Mouse (Mus musculus): ENCODE measurements around the gene Rab15.

DNA sequence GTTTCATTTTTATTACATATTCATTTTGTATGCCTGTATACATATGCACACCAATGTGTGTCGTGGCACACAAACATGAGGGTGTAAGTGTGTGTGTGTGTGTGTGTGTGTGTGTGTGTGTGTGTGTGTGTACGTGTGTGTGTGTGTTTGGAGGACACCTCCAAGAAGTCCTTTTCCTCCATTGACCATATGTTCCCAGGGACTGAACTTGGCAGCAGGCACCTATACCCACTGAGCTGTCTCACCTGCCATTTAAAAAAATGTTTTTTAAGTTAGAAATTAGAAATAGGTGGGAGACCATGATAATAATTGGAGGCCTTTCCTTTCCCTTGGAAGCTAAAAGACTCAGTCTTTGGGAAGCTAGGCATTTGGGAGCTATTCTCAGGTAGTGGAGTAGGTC lies 8.6 kb downstream of the Rab15 start:
- no peak for TF ChIP-seq CTCF (IDR thresholded peaks at IDR 0.05 in 2 of 3, conservative IDR thresholded peaks at IDR 0.05 in 1 of 3; ENCODE audit: control insufficient read depth in 1 of 3, insufficient read depth in 1 of 3, low read depth in 2 of 3, low read length in 3 of 3, poor library complexity in 1 of 3, severe bottlenecking in 1 of 3)
- TF ChIP-seq TCF12 (IDR thresholded peaks at IDR 0.05; ENCODE audit: low read depth, low read length): no peak
- TF ChIP-seq EP300 (IDR thresholded peaks at IDR 0.05; ENCODE audit: low read depth in 1 of 2, low read length in 2 of 2): no peak
- TF ChIP-seq POLR2A (IDR thresholded peaks at IDR 0.05; ENCODE audit: control insufficient read depth in 1 of 2, insufficient read depth in 1 of 2, low read depth in 1 of 2, low read length in 2 of 2, poor library complexity in 1 of 2): no peak
- no peak for TF ChIP-seq MYC (IDR thresholded peaks at IDR 0.05; ENCODE audit: low read depth, low read length)
- no peak for TF ChIP-seq MAZ (IDR thresholded peaks at IDR 0.05; ENCODE audit: low read depth, low read length)
- no peak for TF ChIP-seq ZNF384 (IDR thresholded peaks at IDR 0.05; ENCODE audit: low read depth, low read length)
- TF ChIP-seq POLR2AphosphoS5 (IDR thresholded peaks at IDR 0.05; ENCODE audit: borderline replicate concordance, low read depth, low read length): no peak
- TF ChIP-seq NELFE (IDR thresholded peaks at IDR 0.05; ENCODE audit: low read depth, low read length): no peak
- TF ChIP-seq HCFC1 (IDR thresholded peaks at IDR 0.05; ENCODE audit: low read depth, low read length): no peak
- no peak for TF ChIP-seq USF2 (IDR thresholded peaks at IDR 0.05; ENCODE audit: borderline replicate concordance in 1 of 2, insufficient read depth in 1 of 2, low read depth in 1 of 2, low read length in 2 of 2)
- no peak for TF ChIP-seq TBP (IDR thresholded peaks at IDR 0.05; ENCODE audit: low read depth, low read length)
- TF ChIP-seq USF1 (IDR thresholded peaks at IDR 0.05; ENCODE audit: low read depth, low read length): no peak
- no peak for TF ChIP-seq NRF1 (IDR thresholded peaks at IDR 0.05; ENCODE audit: insufficient read depth, low read depth, low read length, poor library complexity, severe bottlenecking)
